Mouse (Mus musculus) Patski (cell line): ENCODE measurements around the gene 4933402N03Rik. TPM values are rescaled to one million over a fixed set of nuclear protein-coding genes. Genes with fewer than 3 reads are reported as not detected.

Source experiments
- ATAC-seq: fragments of 100-300 bp; one replicate; pipeline ENCODE4 v1.8.0; 2021
- CTCF ChIA-PET: fragments of 350-600 bp; sonication (Branson Sonifier 250); formaldehyde crosslinking; loops from one replicate; lab custom pipeline; 2022; ENCODE audit warnings: inconsistent platforms; lab: Charles Lee
- POLR2A ChIA-PET: fragments of 350-600 bp; sonication (Branson Sonifier 250); formaldehyde crosslinking; loops from one replicate; lab custom pipeline; 2022; ENCODE audit warnings: antibody characterized with exemption, inconsistent platforms; lab: Charles Lee
- DNase-seq: peaks from one replicate; pipeline ENCODE4 v3.0.0-alpha.2; 2011; ENCODE audit warnings: low read depth, low spot score
- H3K27me3 ChIP-seq: fragments of 371-371 bp; one replicate; pipeline ENCODE4 v1.5.1; 2021
- CTCF ChIP-seq: fragments of 100-300 bp; IDR thresholded peaks from one replicate; pipeline ENCODE4 v1.5.1; 2021
- in situ Hi-C: fragments of 300-500 bp; cut with MboI; formaldehyde crosslinking; loops from 3 replicates; pipeline ENCODE4 v1.11.1; 2018; ENCODE audit warnings: low pct_unique_long_range_greater_than_20kb, mixed read lengths
- polyA plus RNA-seq: library from polyadenylated mRNA; unstranded; gene quantifications from one replicate; pipeline ENCODE4 v1.2.3, GENCODE M21; 2021

The 4933402N03Rik gene
- polyA plus RNA-seq, 1 experiment from 2014 or later: not detected

DNA sequence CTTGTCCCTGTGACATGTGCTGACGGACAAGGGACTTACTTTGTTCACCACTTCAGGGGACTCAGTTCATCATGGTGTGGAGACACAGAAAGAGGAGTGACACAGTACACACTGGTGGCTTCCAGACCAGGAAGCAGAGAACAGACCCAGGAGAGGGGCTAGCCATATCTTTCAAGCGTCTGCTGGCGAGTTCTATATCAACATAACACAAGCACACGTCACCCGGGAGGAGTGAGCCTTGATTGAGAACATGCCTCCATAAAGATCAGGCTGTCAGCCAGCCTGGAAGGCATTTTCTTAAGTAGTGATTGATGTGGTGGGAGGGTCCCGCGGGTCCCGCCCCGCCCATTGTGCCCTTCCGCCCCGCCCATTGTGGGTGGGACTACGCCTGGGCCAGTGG is 16.1 kb downstream of the 4933402N03Rik start:
- ATAC-seq (no peak), DNase-seq (no peak)
- ChIA-PET CTCF (no interaction called here), POLR2A (no interaction called here)
- H3K27me3 ChIP-seq: no peaks in the 10 kb centered on the region
- TF ChIP-seq CTCF: no peak
- in situ Hi-C loops: no loop called here

DNA sequence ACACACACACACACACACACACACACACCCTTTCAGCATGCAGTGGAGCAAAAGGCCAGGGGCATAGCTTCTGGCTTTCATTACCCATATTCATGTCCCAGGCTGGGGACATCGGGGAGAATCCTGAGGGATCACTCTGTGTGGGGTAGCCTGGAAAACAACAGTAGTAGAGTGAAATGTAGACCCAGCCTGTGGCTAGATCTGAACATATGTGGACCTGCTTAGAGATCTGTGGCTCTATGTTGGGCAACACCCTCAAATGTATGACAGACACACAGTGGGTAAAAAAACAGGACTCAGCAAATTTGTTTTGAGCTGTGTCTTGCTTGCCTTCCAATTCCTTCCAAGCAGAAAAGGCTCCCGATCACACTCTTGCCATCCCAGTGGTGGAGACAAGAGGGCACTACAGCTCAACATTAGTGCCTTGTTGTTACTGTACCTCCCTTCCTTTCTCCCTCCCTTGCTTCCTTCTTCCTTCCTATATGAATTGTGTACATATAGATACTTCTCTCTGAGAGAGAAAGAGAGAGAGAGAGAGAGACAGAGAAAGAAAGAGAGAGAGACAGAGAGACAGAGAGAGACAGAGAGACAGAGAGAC is 23.8 kb downstream of the 4933402N03Rik start:
- ATAC-seq: no peak
- ChIA-PET POLR2A (no interaction called here), CTCF (interaction anchor here (2.0 kb wide), 1 partner anchor 9 kb away, joined by 4 read pairs; no protein-coding TSS in a partner anchor)
- peak; percentile 13 for TF ChIP-seq CTCF
- in situ Hi-C loops: no loop called here
- no peak for DNase-seq
- no peaks in the 10 kb centered on the region for H3K27me3 ChIP-seq

DNA sequence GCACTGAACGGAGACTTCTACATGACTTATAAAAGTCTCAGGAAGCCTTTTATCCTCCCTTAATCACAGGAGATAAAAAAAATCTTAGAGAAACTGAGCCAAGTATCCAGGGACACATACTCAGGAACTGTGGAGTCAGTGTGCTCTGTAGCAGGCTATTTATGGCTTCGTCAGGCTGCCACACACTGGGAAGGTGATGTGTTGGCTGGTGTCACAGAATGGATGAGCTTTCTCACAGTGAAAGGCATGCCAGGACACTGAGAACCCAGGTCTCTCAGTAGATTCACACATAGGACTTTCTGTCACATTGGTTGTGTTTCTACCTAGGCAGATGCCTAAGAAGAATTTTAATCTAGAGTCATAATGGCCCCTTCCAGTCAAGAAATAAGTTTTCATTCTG is 31.7 kb downstream of the 4933402N03Rik start:
- no peak for DNase-seq
- POLR2A ChIA-PET: no interaction called here
- CTCF ChIA-PET: no interaction called here
- no peak for ATAC-seq
- H3K27me3 ChIP-seq: no peaks in the 10 kb centered on the region
- in situ Hi-C loops: no loop called here
- no peak for TF ChIP-seq CTCF

DNA sequence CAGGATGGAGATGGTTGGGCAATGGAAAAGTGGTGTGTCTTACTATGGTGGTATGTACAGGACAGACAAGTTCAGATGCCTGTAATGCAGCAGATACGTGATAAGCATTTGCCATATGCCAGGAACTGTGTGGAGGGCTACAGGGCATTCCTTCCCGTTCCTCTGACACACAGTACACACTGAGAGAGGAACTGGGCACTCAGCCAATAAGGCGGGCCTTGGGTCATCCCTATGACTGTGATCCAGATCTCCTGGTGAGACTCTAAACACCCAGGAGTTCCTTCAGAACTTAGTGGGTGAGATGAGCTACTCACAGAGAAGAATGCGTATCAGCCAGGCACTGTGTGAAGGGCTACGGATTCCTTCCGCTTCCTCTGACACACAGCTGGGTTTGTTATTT is 32.4 kb downstream of the 4933402N03Rik start:
- no peak for TF ChIP-seq CTCF
- DNase-seq: no peak
- in situ Hi-C loops: no loop called here

DNA sequence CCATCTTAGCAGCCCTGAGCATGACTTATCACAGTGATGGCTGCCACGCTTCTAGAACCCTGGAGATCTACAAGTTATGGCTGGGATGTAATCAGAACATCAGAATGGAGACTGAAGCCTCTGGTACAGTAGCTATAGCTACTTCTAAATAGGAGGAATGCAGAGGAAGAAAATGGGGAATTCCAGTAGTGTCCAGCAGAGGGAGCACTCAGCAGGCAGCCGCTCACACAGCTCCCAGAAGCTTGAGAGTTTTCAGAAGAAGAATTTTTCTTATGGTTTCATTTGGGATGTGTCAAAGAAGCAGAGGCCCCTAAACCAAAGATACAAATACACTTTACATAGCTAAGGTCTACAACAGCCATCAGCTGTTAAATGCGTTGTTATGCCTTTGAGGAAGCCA is 33.6 kb downstream of the 4933402N03Rik start:
- ChIA-PET POLR2A (no interaction called here), CTCF (interaction anchor here (0.8 to 1.6 kb wide), 8 partner anchors 9 to 179 kb away, joined by 3 to 4 read pairs (median 3); no protein-coding TSS in a partner anchor)
- ATAC-seq: peak; percentile 48
- no peaks in the 10 kb centered on the region for H3K27me3 ChIP-seq
- DNase-seq: no peak
- TF ChIP-seq CTCF: peak; percentile 82
- in situ Hi-C loops: no loop called here

More for the DNA sequence above, 32.4 kb downstream of the 4933402N03Rik start:
- ChIA-PET CTCF (no interaction called here), POLR2A (interaction anchor here (0.7 kb wide), 1 partner anchor 336 kb away, joined by 3 read pairs; no protein-coding TSS in a partner anchor)
- ATAC-seq: no peak
- H3K27me3 ChIP-seq: no peaks in the 10 kb centered on the region

Other genes starting within 250 kb of the 4933402N03Rik start
- 170 TPM for gene Htra1, start 210.2 kb downstream of the 4933402N03Rik start, polyA plus RNA-seq
- gene Dmbt1, start 114.3 kb downstream of the 4933402N03Rik start, polyA plus RNA-seq: not detected
- gene 5430419D17Rik, start 28.1 kb upstream of the 4933402N03Rik start, polyA plus RNA-seq: 0.04 TPM
- not detected for gene Cuzd1, start 176.0 kb upstream of the 4933402N03Rik start, polyA plus RNA-seq
- 0.37 TPM for gene Fam24b, start 183.2 kb upstream of the 4933402N03Rik start, polyA plus RNA-seq
- gene Fam24a, start 187.6 kb upstream of the 4933402N03Rik start, polyA plus RNA-seq: not detected
- gene 2310057M21Rik, start 216.4 kb upstream of the 4933402N03Rik start, polyA plus RNA-seq: 13.7 TPM
- gene Pstk, start 224.8 kb upstream of the 4933402N03Rik start, polyA plus RNA-seq: 53.4 TPM